Mouse (Mus musculus): Measurements from ENCODE around the gene Acap2. TPM values are rescaled to one million over a fixed set of nuclear protein-coding genes. Genes with fewer than 3 reads are reported as not detected.

The Acap2 gene
- polyA plus RNA-seq, 2 experiments = 4.4 to 5.1 TPM

DNA sequence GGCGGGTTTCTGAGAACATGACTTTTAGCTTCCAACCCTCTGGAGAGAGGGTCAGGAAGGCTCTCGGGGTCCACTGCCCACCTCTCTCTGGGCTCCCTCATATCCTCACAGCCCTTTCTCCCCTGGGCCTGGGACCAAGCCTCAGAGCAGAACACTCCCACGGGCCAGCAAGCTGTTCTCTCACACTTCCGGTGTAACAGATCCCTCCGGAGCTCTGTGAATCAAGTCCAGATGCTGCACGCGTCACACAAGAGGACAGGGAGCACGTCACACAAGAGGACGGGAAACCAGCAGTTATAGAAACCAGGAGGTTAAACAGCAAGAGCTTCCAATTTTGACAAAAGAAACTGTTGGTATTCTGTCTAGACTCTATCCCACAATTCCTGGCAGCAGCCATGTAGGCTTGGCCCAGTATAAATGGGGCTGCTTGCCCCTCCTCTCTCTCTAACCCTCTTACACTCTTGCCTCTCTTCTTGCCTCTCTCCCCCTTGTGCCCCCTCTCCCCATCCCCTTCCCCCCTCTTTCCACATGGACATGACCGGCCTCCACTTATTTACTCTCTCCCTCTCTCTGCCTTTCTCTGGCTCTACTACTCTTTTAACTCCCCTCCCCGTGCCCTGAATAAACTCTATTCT is 139.7 kb downstream of the Acap2 start:
- H3K9ac ChIP-seq (replicated peaks) = no peak overlapping the region
- TF ChIP-seq CTCF (IDR thresholded peaks at IDR 0.05; ENCODE audit: low read depth) (no peak), EP300 (IDR thresholded peaks at IDR 0.05; ENCODE audit: low read depth) (no peak)
- H3K4me3 ChIP-seq (ENCODE audit: insufficient read depth in 1 of 2, low read depth in 2 of 2, low read length in 2 of 2) = no peak overlapping the region
- no peaks in the 10 kb centered on the region for H3K9me3 ChIP-seq (ENCODE audit: control insufficient read depth, low read length)
- 80% methylated on average over 11 of the region's 11 CpGs for WGBS (ENCODE audit: insufficient replicate concordance)
- no peaks in the 10 kb centered on the region for H3K36me3 ChIP-seq (replicated peaks; ENCODE audit: control insufficient read depth, insufficient read depth, low read depth)
- no peak overlapping the region for H3K27ac ChIP-seq
- no peak for DNase-seq (ENCODE audit: low read depth in 3 of 3, low spot score in 3 of 3)
- H3K4me1 ChIP-seq (replicated peaks; ENCODE audit: control insufficient read depth in 2 of 2, insufficient read depth in 2 of 2, low read length in 1 of 2) = peaks cover 0 to 8% of the 10 kb centered on the region in 2 experiments; a peak in 2 of 4 replicates
- no peaks in the 10 kb centered on the region for H3K27me3 ChIP-seq (ENCODE audit: control insufficient read depth, insufficient read depth, low read length)
- no peak overlapping the region for H3K4me2 ChIP-seq (ENCODE audit: low read depth)
- no peak for ATAC-seq (ENCODE audit: insufficient read depth)

DNA sequence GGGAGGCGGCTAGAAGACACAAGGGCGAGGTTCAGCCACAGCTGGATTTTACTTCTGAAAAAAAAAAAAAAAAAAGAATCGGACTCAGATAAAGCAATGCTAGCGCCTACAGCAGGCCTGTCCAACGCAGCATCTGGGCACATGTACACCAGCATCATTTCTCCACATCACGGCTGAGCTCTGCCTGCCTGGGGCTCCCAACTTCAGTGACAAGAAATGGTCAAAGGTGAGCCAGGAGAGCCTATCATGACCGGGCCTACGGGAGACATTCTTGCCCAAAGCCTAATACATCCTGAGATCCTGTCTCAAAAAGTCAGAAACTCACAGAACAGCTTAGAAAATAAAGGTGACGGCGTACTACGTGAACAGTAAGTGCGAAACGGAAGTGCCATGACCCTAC is 140.3 kb downstream of the Acap2 start:
- H3K4me3 ChIP-seq (ENCODE audit: insufficient read depth in 1 of 2, low read depth in 2 of 2, low read length in 2 of 2) = no peak overlapping the region
- TF ChIP-seq EP300 (IDR thresholded peaks at IDR 0.05; ENCODE audit: low read depth) (no peak), CTCF (IDR thresholded peaks at IDR 0.05; ENCODE audit: low read depth) (no peak)
- H3K4me2 ChIP-seq (ENCODE audit: low read depth) = no peak overlapping the region
- ATAC-seq (ENCODE audit: insufficient read depth) (no peak), DNase-seq (ENCODE audit: low read depth in 3 of 3, low spot score in 3 of 3) (no peak)
- H3K9me3 ChIP-seq (ENCODE audit: control insufficient read depth, low read length) = no peaks in the 10 kb centered on the region
- H3K4me1 ChIP-seq (replicated peaks; ENCODE audit: control insufficient read depth in 2 of 2, insufficient read depth in 2 of 2, low read length in 1 of 2) = peaks cover 0 to 1% of the 10 kb centered on the region in 2 experiments; a peak in 1 of 4 replicates
- H3K36me3 ChIP-seq (replicated peaks; ENCODE audit: control insufficient read depth, insufficient read depth, low read depth) = no peaks in the 10 kb centered on the region
- no peak overlapping the region for H3K9ac ChIP-seq (replicated peaks)
- no peak overlapping the region for H3K27ac ChIP-seq
- WGBS (ENCODE audit: insufficient replicate concordance) = 76% methylated on average over 13 of the region's 13 CpGs
- no peaks in the 10 kb centered on the region for H3K27me3 ChIP-seq (ENCODE audit: control insufficient read depth, insufficient read depth, low read length)

DNA sequence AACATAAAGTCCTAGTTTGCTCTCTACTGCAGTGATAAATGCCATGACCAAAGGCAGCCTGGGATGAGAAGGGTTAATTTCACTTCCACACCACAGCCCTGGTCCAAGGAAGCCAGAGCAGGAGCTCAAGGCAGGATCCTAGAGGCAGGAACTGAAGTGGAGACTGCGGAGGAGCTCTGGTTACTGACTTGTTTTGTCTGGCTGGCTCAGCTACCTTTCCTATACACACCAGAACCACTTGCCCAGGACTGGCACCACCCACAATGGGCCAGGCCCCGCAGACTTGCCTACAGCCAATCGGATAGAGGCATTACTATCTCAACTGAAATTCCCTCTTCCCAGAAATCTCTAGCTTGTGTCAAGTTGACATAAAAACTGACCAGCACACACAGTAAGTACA is 140.8 kb downstream of the Acap2 start:
- DNase-seq (ENCODE audit: low read depth in 3 of 3, low spot score in 3 of 3) = no peak
- TF ChIP-seq CTCF (IDR thresholded peaks at IDR 0.05; ENCODE audit: low read depth) = no peak
- TF ChIP-seq EP300 (IDR thresholded peaks at IDR 0.05; ENCODE audit: low read depth) = no peak
- no peaks in the 10 kb centered on the region for H3K27me3 ChIP-seq (ENCODE audit: control insufficient read depth, insufficient read depth, low read length)
- H3K9ac ChIP-seq (replicated peaks) = no peak overlapping the region
- H3K27ac ChIP-seq = no peak overlapping the region
- no peak overlapping the region for H3K4me3 ChIP-seq (ENCODE audit: insufficient read depth in 1 of 2, low read depth in 2 of 2, low read length in 2 of 2)
- H3K36me3 ChIP-seq (replicated peaks; ENCODE audit: control insufficient read depth, insufficient read depth, low read depth) = no peaks in the 10 kb centered on the region
- no peaks in the 10 kb centered on the region for H3K9me3 ChIP-seq (ENCODE audit: control insufficient read depth, low read length)
- H3K4me2 ChIP-seq (ENCODE audit: low read depth) = no peak overlapping the region
- no peak for ATAC-seq (ENCODE audit: insufficient read depth)
- 66% methylated on average over 3 of the region's 3 CpGs for WGBS (ENCODE audit: insufficient replicate concordance)
- H3K4me1 ChIP-seq (replicated peaks; ENCODE audit: control insufficient read depth in 2 of 2, insufficient read depth in 2 of 2, low read length in 1 of 2) = no peaks in the 10 kb centered on the region

GRCm38 (mm10) chr16:31059730-31060129 is 141.3 kb downstream of the Acap2 start:
- ATAC-seq (ENCODE audit: insufficient read depth) = no peak
- no peak overlapping the region for H3K9ac ChIP-seq (replicated peaks)
- H3K9me3 ChIP-seq (ENCODE audit: control insufficient read depth, low read length) = no peaks in the 10 kb centered on the region
- no peak overlapping the region for H3K4me3 ChIP-seq (ENCODE audit: insufficient read depth in 1 of 2, low read depth in 2 of 2, low read length in 2 of 2)
- DNase-seq (ENCODE audit: low read depth in 3 of 3, low spot score in 3 of 3) = no peak
- no peaks in the 10 kb centered on the region for H3K4me1 ChIP-seq (replicated peaks; ENCODE audit: control insufficient read depth in 2 of 2, insufficient read depth in 2 of 2, low read length in 1 of 2)
- H3K27me3 ChIP-seq (ENCODE audit: control insufficient read depth, insufficient read depth, low read length) = no peaks in the 10 kb centered on the region
- H3K27ac ChIP-seq = no peak overlapping the region
- no peak overlapping the region for H3K4me2 ChIP-seq (ENCODE audit: low read depth)
- no peak for TF ChIP-seq EP300 (IDR thresholded peaks at IDR 0.05; ENCODE audit: low read depth)
- TF ChIP-seq CTCF (IDR thresholded peaks at IDR 0.05; ENCODE audit: low read depth) = no peak
- H3K36me3 ChIP-seq (replicated peaks; ENCODE audit: control insufficient read depth, insufficient read depth, low read depth) = no peaks in the 10 kb centered on the region
- 70% methylated on average over 4 of the region's 4 CpGs for WGBS (ENCODE audit: insufficient replicate concordance)

GRCm38 (mm10) chr16:31052812-31053211 is 148.2 kb downstream of the Acap2 start:
- ATAC-seq (ENCODE audit: insufficient read depth) (no peak), DNase-seq (ENCODE audit: low read depth in 3 of 3, low spot score in 3 of 3) (no peak)
- no peak overlapping the region for H3K4me2 ChIP-seq (ENCODE audit: low read depth)
- H3K27me3 ChIP-seq (ENCODE audit: control insufficient read depth, insufficient read depth, low read length) = no peaks in the 10 kb centered on the region
- no peak overlapping the region for H3K4me3 ChIP-seq (ENCODE audit: insufficient read depth in 1 of 2, low read depth in 2 of 2, low read length in 2 of 2)
- no peak overlapping the region for H3K9ac ChIP-seq (replicated peaks)
- no peak for TF ChIP-seq CTCF (IDR thresholded peaks at IDR 0.05; ENCODE audit: low read depth)
- no peak for TF ChIP-seq EP300 (IDR thresholded peaks at IDR 0.05; ENCODE audit: low read depth)
- 56% methylated on average over 6 of the region's 6 CpGs for WGBS (ENCODE audit: insufficient replicate concordance)
- H3K4me1 ChIP-seq (replicated peaks; ENCODE audit: control insufficient read depth in 2 of 2, insufficient read depth in 2 of 2, low read length in 1 of 2) = no peaks in the 10 kb centered on the region
- no peaks in the 10 kb centered on the region for H3K36me3 ChIP-seq (replicated peaks; ENCODE audit: control insufficient read depth, insufficient read depth, low read depth)
- H3K27ac ChIP-seq = no peak overlapping the region
- H3K9me3 ChIP-seq (ENCODE audit: control insufficient read depth, low read length) = no peaks in the 10 kb centered on the region

All from liver, embryonic 14.5 days (tissue).